Mouse (Mus musculus): ENCODE measurements around the gene Tnip2. TPM values are rescaled to one million over a fixed set of nuclear protein-coding genes. Genes with fewer than 3 reads are reported as not detected.

Tnip2 gene
- total RNA-seq, 1 experiment = 17.0 TPM

DNA sequence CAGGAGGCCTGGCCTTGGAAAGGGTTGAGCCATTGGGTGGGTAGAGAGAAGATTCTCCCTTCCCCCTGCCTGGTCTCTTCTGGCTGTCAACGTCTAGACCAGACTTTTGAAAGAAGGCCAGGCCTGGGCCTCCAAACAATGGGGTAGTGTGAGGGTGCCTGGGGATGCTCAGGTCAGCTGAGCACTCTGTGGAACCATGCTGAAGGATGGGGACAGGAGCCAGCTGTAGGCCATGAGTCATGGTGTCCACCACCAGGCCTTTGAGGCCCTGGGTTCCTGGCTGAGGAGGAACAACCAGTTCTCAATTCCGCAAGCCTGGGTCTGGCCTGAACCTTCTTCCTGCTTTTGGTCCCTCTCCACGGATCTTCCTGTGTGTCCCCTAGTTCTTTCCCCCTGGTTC is 20.0 kb upstream of the Tnip2 start:
- Histone ChIP-seq H3K4me1 (ENCODE audit: control insufficient read depth in 2 of 2, insufficient read depth in 2 of 2, low read length in 2 of 2, poor library complexity in 1 of 2) (peaks cover 0 to 2% of the 10 kb centered on the region in 2 experiments; a peak in 1 of 4 replicates), H3K27ac (ENCODE audit: insufficient read depth, low read depth, low read length, poor library complexity, severe bottlenecking) (no peak overlapping the region), H3K9me3 (ENCODE audit: control insufficient read depth, insufficient read depth, low read depth, low read length) (no peaks in the 10 kb centered on the region), H3K9ac (ENCODE audit: insufficient read depth, low read depth, low read length, poor library complexity, severe bottlenecking) (no peak overlapping the region), H3K36me3 (ENCODE audit: control insufficient read depth, insufficient read depth, low read length, poor library complexity, severe bottlenecking) (no peaks in the 10 kb centered on the region), H3K4me3 (ENCODE audit: insufficient read depth in 1 of 2, low read depth in 1 of 2, low read length in 2 of 2, poor library complexity in 1 of 2, severe bottlenecking in 1 of 2) (no peak overlapping the region)
- in situ Hi-C loops (cut with MboI; ENCODE audit: low sequenced_read_pairs in 2 of 2, unreplicated experiment in 2 of 2) = no loop called here
- TF ChIP-seq ZC3H11A (IDR thresholded peaks at IDR 0.05; ENCODE audit: borderline replicate concordance, low read depth, low read length) = no peak
- TF ChIP-seq ZNF384 (IDR thresholded peaks at IDR 0.05; ENCODE audit: low read depth, low read length) = no peak
- TF ChIP-seq HCFC1 (IDR thresholded peaks at IDR 0.05; ENCODE audit: borderline replicate concordance, insufficient read depth, low read length) = no peak
- DNase-seq (ENCODE audit: low read depth, low spot score) = no peak

DNA sequence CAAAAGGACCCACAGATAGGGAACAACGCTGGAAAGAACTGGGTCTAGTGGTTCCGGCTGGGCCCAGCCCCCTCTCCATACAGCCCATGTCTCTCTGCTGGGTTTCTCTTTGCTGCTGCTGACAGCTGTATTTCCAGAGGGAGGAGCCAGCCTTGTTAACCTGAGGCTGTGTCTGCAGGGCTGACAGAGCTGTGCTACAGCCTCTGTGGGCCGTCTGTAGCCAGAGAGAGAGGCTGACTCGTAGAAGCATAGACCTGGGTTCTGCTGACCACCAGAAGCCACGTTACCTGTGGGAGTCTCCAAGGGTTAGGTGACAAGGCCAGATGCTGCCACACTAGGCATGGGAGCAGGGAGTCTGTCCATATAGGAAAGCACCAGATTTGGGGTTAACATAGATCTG is 19.3 kb upstream of the Tnip2 start:
- no peak for DNase-seq (ENCODE audit: low read depth, low spot score)
- H3K9me3 ChIP-seq (ENCODE audit: control insufficient read depth, insufficient read depth, low read depth, low read length) = no peaks in the 10 kb centered on the region
- H3K4me3 ChIP-seq (ENCODE audit: insufficient read depth in 1 of 2, low read depth in 1 of 2, low read length in 2 of 2, poor library complexity in 1 of 2, severe bottlenecking in 1 of 2) = no peak overlapping the region
- in situ Hi-C loops (cut with MboI; ENCODE audit: low sequenced_read_pairs in 2 of 2, unreplicated experiment in 2 of 2) = no loop called here
- H3K27ac ChIP-seq (ENCODE audit: insufficient read depth, low read depth, low read length, poor library complexity, severe bottlenecking) = no peak overlapping the region
- H3K4me1 ChIP-seq (ENCODE audit: control insufficient read depth in 2 of 2, insufficient read depth in 2 of 2, low read length in 2 of 2, poor library complexity in 1 of 2) = no peaks in the 10 kb centered on the region
- TF ChIP-seq CHD2 (IDR thresholded peaks at IDR 0.05; ENCODE audit: low read depth, low read length) (no peak), MAFK (IDR thresholded peaks at IDR 0.05; ENCODE audit: insufficient read depth, low read depth, low read length) (no peak), HCFC1 (IDR thresholded peaks at IDR 0.05; ENCODE audit: borderline replicate concordance, insufficient read depth, low read length) (no peak), ZC3H11A (IDR thresholded peaks at IDR 0.05; ENCODE audit: borderline replicate concordance, low read depth, low read length) (no peak), ZNF384 (IDR thresholded peaks at IDR 0.05; ENCODE audit: low read depth, low read length) (no peak)
- H3K9ac ChIP-seq (ENCODE audit: insufficient read depth, low read depth, low read length, poor library complexity, severe bottlenecking) = no peak overlapping the region
- H3K36me3 ChIP-seq (ENCODE audit: control insufficient read depth, insufficient read depth, low read length, poor library complexity, severe bottlenecking) = no peaks in the 10 kb centered on the region

DNA sequence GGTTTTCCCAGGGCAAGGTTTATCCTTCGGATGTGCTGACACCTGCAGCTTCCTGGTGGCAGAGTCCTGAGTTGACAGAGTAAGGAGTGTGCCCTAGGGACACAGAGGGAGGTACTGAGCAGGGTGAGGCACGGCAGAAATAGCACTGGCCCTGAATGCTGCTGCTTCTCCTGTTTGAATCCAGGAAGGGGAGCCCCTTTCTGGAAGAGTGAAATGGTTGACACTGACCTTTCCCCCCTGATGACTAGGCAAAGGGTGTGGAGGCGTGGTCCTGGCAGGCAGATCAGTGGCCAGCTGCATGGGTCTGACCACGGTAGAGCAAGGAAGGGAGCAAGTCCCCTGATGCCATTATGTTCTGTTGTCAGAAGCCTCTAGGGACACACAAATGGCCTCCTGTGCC is 16.9 kb upstream of the Tnip2 start:
- Histone ChIP-seq H3K4me1 (ENCODE audit: control insufficient read depth in 2 of 2, insufficient read depth in 2 of 2, low read length in 2 of 2, poor library complexity in 1 of 2) (0 out of 4 replicates have a peak, but pooled peaks cover 0 to 3% of the 10 kb centered on the region in 2 experiments), H3K36me3 (ENCODE audit: control insufficient read depth, insufficient read depth, low read length, poor library complexity, severe bottlenecking) (no peaks in the 10 kb centered on the region), H3K4me3 (ENCODE audit: insufficient read depth in 1 of 2, low read depth in 1 of 2, low read length in 2 of 2, poor library complexity in 1 of 2, severe bottlenecking in 1 of 2) (no peak overlapping the region), H3K27ac (ENCODE audit: insufficient read depth, low read depth, low read length, poor library complexity, severe bottlenecking) (no peak overlapping the region), H3K9ac (ENCODE audit: insufficient read depth, low read depth, low read length, poor library complexity, severe bottlenecking) (no peak overlapping the region), H3K9me3 (ENCODE audit: control insufficient read depth, insufficient read depth, low read depth, low read length) (no peaks in the 10 kb centered on the region)
- in situ Hi-C loops (cut with MboI; ENCODE audit: low sequenced_read_pairs in 2 of 2, unreplicated experiment in 2 of 2) = no loop called here
- no peak for DNase-seq (ENCODE audit: low read depth, low spot score)
- TF ChIP-seq CHD2 (IDR thresholded peaks at IDR 0.05; ENCODE audit: low read depth, low read length) (no peak), ZC3H11A (IDR thresholded peaks at IDR 0.05; ENCODE audit: borderline replicate concordance, low read depth, low read length) (no peak), MAFK (IDR thresholded peaks at IDR 0.05; ENCODE audit: insufficient read depth, low read depth, low read length) (no peak), ZNF384 (IDR thresholded peaks at IDR 0.05; ENCODE audit: low read depth, low read length) (no peak), HCFC1 (IDR thresholded peaks at IDR 0.05; ENCODE audit: borderline replicate concordance, insufficient read depth, low read length) (no peak)

DNA sequence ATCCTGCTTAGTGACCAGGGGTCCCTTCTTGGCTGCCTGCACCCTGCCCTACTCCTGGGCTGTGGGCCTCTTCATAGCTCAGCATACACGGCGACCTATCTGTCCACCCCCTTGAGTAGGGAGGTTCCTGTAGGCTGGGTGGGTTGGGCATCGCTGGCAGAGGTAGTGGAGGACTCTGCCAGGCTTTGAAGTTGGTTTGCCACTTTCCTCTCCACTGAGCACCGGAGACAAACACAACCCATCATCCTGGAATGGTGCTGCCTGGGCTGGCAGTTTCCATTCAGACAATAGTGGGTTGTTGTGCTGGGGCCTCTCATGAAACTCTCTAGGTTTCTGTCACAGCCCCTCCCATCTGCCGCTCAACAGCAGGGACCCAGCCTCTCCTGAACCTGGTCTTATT is 16.3 kb upstream of the Tnip2 start:
- H3K9ac ChIP-seq (ENCODE audit: insufficient read depth, low read depth, low read length, poor library complexity, severe bottlenecking) = no peak overlapping the region
- no peak for DNase-seq (ENCODE audit: low read depth, low spot score)

DNA sequence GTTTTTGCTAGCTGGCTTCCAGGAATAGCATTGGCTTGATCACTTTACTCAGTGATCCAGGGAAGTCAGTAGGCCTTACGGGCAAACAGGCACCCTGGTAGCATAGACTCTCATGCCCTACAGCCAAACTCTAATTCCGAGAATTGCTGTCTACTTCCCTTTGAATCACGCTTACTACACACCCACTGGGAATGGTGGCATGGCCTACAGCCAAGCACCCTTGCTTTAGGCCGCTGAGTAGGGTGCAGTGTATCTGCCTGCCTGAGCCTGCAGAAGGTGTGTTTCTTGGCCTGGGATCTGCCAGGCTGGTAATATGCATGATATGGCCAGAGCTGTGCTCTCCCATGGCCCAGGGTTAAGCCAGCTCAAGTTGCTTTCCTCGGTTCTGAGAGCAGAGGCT is 14.9 kb upstream of the Tnip2 start:
- no peak for DNase-seq (ENCODE audit: low read depth, low spot score)
- Histone ChIP-seq H3K9ac (ENCODE audit: insufficient read depth, low read depth, low read length, poor library complexity, severe bottlenecking) (no peak overlapping the region), H3K27ac (ENCODE audit: insufficient read depth, low read depth, low read length, poor library complexity, severe bottlenecking) (no peak overlapping the region), H3K4me1 (ENCODE audit: control insufficient read depth in 2 of 2, insufficient read depth in 2 of 2, low read length in 2 of 2, poor library complexity in 1 of 2) (0 out of 4 replicates have a peak, but pooled peaks cover 0 to 6% of the 10 kb centered on the region in 2 experiments), H3K9me3 (ENCODE audit: control insufficient read depth, insufficient read depth, low read depth, low read length) (no peaks in the 10 kb centered on the region), H3K4me3 (ENCODE audit: insufficient read depth in 1 of 2, low read depth in 1 of 2, low read length in 2 of 2, poor library complexity in 1 of 2, severe bottlenecking in 1 of 2) (no peak overlapping the region), H3K36me3 (ENCODE audit: control insufficient read depth, insufficient read depth, low read length, poor library complexity, severe bottlenecking) (no peaks in the 10 kb centered on the region)
- no peak for TF ChIP-seq ZNF384 (IDR thresholded peaks at IDR 0.05; ENCODE audit: low read depth, low read length)
- TF ChIP-seq HCFC1 (IDR thresholded peaks at IDR 0.05; ENCODE audit: borderline replicate concordance, insufficient read depth, low read length) = no peak
- TF ChIP-seq CHD2 (IDR thresholded peaks at IDR 0.05; ENCODE audit: low read depth, low read length) = no peak
- no peak for TF ChIP-seq MAFK (IDR thresholded peaks at IDR 0.05; ENCODE audit: insufficient read depth, low read depth, low read length)
- TF ChIP-seq ZC3H11A (IDR thresholded peaks at IDR 0.05; ENCODE audit: borderline replicate concordance, low read depth, low read length) = no peak
- in situ Hi-C loops (cut with MboI; ENCODE audit: low sequenced_read_pairs in 2 of 2, unreplicated experiment in 2 of 2) = no loop called here

More for the DNA sequence above, 16.3 kb upstream of the Tnip2 start:
- no peak overlapping the region for H3K27ac ChIP-seq (ENCODE audit: insufficient read depth, low read depth, low read length, poor library complexity, severe bottlenecking)
- no peaks in the 10 kb centered on the region for H3K9me3 ChIP-seq (ENCODE audit: control insufficient read depth, insufficient read depth, low read depth, low read length)
- TF ChIP-seq MAFK (IDR thresholded peaks at IDR 0.05; ENCODE audit: insufficient read depth, low read depth, low read length) = no peak
- in situ Hi-C loops (cut with MboI; ENCODE audit: low sequenced_read_pairs in 2 of 2, unreplicated experiment in 2 of 2) = no loop called here
- H3K36me3 ChIP-seq (ENCODE audit: control insufficient read depth, insufficient read depth, low read length, poor library complexity, severe bottlenecking) = no peaks in the 10 kb centered on the region
- no peak overlapping the region for H3K4me3 ChIP-seq (ENCODE audit: insufficient read depth in 1 of 2, low read depth in 1 of 2, low read length in 2 of 2, poor library complexity in 1 of 2, severe bottlenecking in 1 of 2)
- 0 out of 4 replicates have a peak, but pooled peaks cover 0 to 3% of the 10 kb centered on the region in 2 experiments for H3K4me1 ChIP-seq (ENCODE audit: control insufficient read depth in 2 of 2, insufficient read depth in 2 of 2, low read length in 2 of 2, poor library complexity in 1 of 2)

All from ES-E14 (cell line).